Mouse (Mus musculus): ENCODE results near the gene Stac.

Stac gene

GRCm38 (mm10) chr9:111689680-111690483, at the start of gene Stac:
Stac (minus strand) TSS chr9:111690348.
- no peak for DNase-seq (ENCODE audit: low spot score)

GRCm38 (mm10) chr9:111739431-111740245, 49.5 kb upstream of the Stac start:
- DNase-seq (ENCODE audit: low spot score) = no peak

GRCm38 (mm10) chr9:111739026-111739425, 48.9 kb upstream of the Stac start:
- no peak for DNase-seq (ENCODE audit: low spot score)

GRCm38 (mm10) chr9:111737796-111738195, 47.6 kb upstream of the Stac start:
- DNase-seq (ENCODE audit: low spot score) = no peak

GRCm38 (mm10) chr9:111735931-111736330, 45.8 kb upstream of the Stac start:
- DNase-seq (ENCODE audit: low spot score) = no peak

GRCm38 (mm10) chr9:111731939-111732670, 42.0 kb upstream of the Stac start:
- DNase-seq (ENCODE audit: low spot score) = no peak

- no peak for DNase-seq (ENCODE audit: low spot score)
These were observed 34.9 kb upstream of the Stac start for GRCm38 (mm10) chr9:111724981-111725593.

GRCm38 (mm10) chr9:111714457-111714856, 24.3 kb upstream of the Stac start:
- no peak for DNase-seq (ENCODE audit: low spot score)

- DNase-seq (ENCODE audit: low spot score) = no peak
These were observed 10.0 kb upstream of the Stac start for GRCm38 (mm10) chr9:111700101-111700500.

- DNase-seq (ENCODE audit: low spot score) = no peak
These were observed 322 bp upstream of the Stac start for GRCm38 (mm10) chr9:111690484-111690855.

- DNase-seq (ENCODE audit: low spot score) = no peak
These were observed 1.0 kb downstream of the Stac start for GRCm38 (mm10) chr9:111689146-111689545.

GRCm38 (mm10) chr9:111684170-111684569, 6.0 kb downstream of the Stac start:
- no peak for DNase-seq (ENCODE audit: low spot score)

- no peak for DNase-seq (ENCODE audit: low spot score)
These were observed 10.6 kb downstream of the Stac start for GRCm38 (mm10) chr9:111679516-111679915.

- DNase-seq (ENCODE audit: low spot score) = no peak
These were observed 20.3 kb downstream of the Stac start for GRCm38 (mm10) chr9:111669816-111670215.

GRCm38 (mm10) chr9:111655066-111655465, 35.1 kb downstream of the Stac start:
- no peak for DNase-seq (ENCODE audit: low spot score)

- no peak for DNase-seq (ENCODE audit: low spot score)
These were observed 45.9 kb downstream of the Stac start for GRCm38 (mm10) chr9:111644228-111644627.

GRCm38 (mm10) chr9:111643369-111643768, 46.8 kb downstream of the Stac start:
- no peak for DNase-seq (ENCODE audit: low spot score)

GRCm38 (mm10) chr9:111637641-111638040, 52.5 kb downstream of the Stac start:
- DNase-seq (ENCODE audit: low spot score) = no peak

GRCm38 (mm10) chr9:111632833-111633232, 57.3 kb downstream of the Stac start:
- no peak for DNase-seq (ENCODE audit: low spot score)

GRCm38 (mm10) chr9:111621191-111621590, 69.0 kb downstream of the Stac start:
- no peak for DNase-seq (ENCODE audit: low spot score)

GRCm38 (mm10) chr9:111611341-111611740, 78.8 kb downstream of the Stac start:
- no peak for DNase-seq (ENCODE audit: low spot score)

- no peak for DNase-seq (ENCODE audit: low spot score)
These were observed 81.4 kb downstream of the Stac start for GRCm38 (mm10) chr9:111608762-111609161.
